Mouse (Mus musculus) A20 (cell line): ENCODE measurements around the gene Hs6st2.
A peak's percentile ranks its signal among the peaks of the same experiment; 100 is the strongest.

Experiments used
- DNase-seq: peaks from one replicate; pipeline ENCODE4 v3.0.0-alpha.2; 2011; ENCODE audit warnings: low read depth, low spot score

Hs6st2 gene

DNA sequence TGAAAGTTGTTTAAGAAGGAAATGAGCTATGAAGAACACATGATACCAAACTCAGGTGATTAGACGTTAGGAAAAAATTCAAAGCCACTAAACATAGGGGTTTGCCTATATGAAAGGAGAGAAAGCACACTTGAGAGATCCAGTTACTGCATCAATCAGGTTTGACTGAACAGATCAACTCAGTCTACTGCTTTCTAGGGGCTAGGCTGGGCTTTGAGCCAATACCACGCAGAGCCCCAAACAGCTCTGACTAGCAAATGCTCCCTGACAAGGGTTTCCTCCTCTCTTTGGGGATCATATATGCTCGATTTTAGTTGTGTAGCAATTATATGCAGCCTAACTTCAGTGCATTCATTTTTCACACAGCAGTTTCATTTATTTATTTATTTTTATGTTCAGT lies 96.2 kb downstream of the Hs6st2 start:
- no peak for DNase-seq

DNA sequence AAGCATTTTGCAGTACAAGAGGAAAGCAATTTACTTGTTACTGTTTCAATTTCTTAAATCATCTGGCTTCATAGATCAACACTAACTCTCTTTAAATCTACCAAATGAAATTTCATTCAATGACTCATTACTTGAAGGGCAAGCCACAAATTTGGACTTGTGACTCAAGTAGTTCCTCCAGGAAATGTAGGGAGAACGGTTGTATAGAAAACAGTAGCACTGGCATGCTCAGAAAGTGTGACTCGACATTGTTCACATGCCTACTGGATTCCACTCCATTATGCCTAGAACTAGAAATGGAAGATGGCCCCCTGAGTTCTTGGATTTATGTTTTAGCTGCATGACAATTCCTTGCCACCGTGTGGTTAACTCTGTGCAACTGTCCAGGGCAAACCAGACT lies 100.0 kb downstream of the Hs6st2 start:
- no peak for DNase-seq

- no peak for DNase-seq
These were observed 119.8 kb downstream of the Hs6st2 start for GRCm38 (mm10) chrX:51561880-51562279.

DNA sequence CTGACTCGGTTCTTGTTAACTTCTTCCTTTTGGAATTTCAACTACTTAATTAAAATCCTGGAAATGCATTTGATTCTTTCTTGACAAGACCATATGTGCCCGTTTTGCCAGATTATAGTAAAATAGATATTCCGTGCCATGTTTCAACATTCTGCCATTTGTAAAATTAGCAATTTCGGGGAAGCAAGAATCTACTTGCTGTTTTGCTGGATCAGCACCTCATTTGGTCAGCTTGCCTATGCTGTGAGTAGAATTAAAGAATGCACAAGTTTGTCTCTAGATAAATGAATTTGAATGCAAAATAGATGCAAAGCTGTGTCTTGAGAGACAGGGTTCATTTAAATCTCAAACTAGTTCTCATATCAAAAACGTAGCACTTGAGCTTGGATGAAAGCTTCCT lies 142.0 kb downstream of the Hs6st2 start:
- DNase-seq = no peak

DNA sequence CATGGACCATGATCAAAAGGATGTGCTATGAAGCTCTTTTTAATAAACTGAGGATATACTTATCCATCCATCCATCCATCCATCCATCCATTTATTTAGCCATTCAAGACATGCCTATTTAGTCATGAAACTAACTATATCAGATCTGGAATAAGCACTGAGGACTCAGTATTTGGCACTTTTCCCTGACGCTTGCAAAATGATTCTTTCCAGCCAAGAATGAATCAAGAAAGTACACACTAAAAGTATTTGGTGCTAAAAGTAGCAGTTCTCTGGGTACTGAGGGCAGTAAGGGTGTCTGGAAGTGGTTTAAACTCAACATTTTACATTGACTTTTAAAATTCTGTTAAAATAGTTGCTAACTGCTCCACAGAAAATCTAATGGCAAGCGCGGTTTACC lies 144.6 kb downstream of the Hs6st2 start:
- DNase-seq = no peak

DNA sequence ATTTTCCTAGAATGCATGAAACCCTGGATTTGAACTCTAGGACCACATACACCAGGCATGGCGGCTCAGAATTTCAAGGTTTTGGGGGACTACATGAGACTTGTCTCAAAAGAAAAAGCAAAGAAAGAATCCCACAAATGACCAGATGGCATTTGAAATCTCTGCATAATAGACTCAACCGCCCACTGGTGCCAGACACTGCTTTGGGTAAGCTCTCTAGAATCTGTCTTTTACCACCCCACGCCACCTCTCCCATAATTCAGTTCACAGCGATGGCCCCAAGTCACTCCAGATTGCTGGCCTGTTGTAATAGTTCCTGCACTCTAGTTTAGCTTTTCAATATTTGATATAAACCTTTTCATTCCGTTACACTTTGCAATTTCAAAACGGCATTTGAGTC lies 146.4 kb downstream of the Hs6st2 start:
- DNase-seq = no peak

GRCm38 (mm10) chrX:51531136-51531535 lies 150.5 kb downstream of the Hs6st2 start:
- DNase-seq = no peak

- DNase-seq = no peak
These were observed 153.1 kb downstream of the Hs6st2 start for GRCm38 (mm10) chrX:51528601-51529000.

GRCm38 (mm10) chrX:51514831-51515230 lies 166.8 kb downstream of the Hs6st2 start:
- DNase-seq = no peak

GRCm38 (mm10) chrX:51506526-51506925 lies 175.1 kb downstream of the Hs6st2 start:
- DNase-seq = no peak

DNA sequence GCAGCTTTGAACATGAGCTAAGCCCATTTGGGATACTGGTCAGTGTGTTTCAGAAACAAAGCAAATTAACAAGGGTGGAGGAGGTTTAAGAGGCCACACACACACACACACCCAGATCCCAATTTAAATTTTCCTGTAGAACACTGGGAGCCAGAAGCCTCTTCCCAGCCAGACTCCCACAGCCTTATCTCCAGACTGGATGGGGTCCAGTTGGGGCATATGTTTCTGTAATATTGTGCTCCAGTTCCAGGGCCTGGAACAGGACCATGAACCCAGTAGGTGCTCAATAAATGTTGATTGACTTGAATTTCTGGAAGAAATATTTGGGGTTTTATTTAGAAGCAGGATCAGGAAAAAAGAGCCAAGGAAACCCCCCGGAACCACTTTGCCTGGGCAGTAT lies 176.0 kb downstream of the Hs6st2 start:
- DNase-seq = no peak

DNA sequence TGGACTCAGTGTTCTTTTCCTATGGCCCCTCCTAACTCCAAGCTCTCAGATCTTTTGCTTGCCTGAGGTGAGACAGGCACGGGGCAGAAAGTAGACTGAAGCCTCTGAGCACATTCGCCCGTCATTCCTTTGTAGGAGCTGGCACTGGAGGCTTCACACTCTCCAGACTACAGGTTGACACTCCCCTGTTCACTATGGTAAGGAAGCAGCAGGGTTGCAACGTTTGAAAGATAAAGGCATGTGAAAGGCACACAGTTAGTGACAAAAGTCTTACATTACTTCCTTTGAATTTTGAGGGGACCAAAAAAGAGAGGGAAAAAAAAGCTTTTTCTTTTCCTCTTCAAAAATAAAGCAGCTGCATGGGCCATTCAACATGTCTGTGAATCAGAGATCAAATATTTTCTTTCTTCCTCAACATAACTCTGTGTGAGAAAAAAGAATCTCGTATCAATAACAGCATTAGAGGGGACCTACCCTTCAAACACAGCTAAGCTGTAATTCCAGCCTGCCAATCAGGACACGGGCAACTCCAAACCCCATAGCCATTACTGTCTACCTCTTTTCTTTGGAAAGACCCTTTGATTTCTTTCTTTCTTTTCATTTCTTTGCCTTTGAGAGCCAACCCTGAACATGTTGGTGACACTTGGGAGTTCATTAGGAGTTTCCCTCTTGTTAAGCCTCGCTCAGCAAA lies 177.7 kb downstream of the Hs6st2 start:
- no peak for DNase-seq

- no peak for DNase-seq
These were observed 183.8 kb downstream of the Hs6st2 start for GRCm38 (mm10) chrX:51497831-51498230.

GRCm38 (mm10) chrX:51488374-51488773 lies 193.3 kb downstream of the Hs6st2 start:
- no peak for DNase-seq

- no peak for DNase-seq
These were observed 212.2 kb downstream of the Hs6st2 start for GRCm38 (mm10) chrX:51469411-51469810.

GRCm38 (mm10) chrX:51461413-51461812 lies 220.2 kb downstream of the Hs6st2 start:
- peak; percentile 16 for DNase-seq

- no peak for DNase-seq
These were observed 238.3 kb downstream of the Hs6st2 start for GRCm38 (mm10) chrX:51443366-51443765.

DNA sequence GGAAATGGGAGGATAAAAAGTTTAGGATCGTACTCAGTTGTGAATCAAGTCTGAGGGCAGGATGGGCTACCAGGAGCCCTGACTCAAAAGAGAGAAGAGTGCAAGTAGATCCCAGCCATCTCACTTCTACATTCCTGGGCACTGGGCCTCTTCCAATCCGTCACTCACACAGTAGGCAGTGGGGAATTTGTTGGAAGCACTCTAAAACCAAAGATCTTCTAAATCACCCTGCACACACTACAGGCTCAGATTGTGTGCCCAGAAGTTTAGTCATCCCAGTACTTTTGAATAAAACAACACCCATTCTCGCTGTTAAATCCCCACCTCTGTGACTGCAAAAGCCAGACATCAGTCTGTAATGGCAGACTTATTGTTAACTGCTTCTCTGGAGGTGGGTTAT lies 249.9 kb downstream of the Hs6st2 start:
- no peak for DNase-seq

DNA sequence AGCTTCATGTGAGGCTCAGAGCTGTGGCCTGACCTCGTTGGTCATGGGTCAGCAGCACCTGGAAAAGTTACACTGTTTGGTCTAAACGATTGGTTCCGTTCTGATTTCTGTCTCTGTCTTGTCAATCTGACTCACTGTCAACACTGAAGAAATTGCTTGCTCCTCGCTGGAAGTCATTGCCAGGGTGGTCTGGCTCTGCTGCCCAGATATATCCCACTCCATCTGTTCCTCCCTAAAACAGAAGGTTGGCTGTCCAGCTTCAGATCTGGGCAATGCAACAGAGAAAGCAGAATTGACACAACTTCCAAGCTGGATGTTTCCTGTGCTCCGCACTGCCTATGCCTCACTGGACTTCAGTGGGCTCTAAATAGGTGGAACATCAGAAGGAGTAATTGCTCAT lies 256.6 kb downstream of the Hs6st2 start:
- no peak for DNase-seq

DNA sequence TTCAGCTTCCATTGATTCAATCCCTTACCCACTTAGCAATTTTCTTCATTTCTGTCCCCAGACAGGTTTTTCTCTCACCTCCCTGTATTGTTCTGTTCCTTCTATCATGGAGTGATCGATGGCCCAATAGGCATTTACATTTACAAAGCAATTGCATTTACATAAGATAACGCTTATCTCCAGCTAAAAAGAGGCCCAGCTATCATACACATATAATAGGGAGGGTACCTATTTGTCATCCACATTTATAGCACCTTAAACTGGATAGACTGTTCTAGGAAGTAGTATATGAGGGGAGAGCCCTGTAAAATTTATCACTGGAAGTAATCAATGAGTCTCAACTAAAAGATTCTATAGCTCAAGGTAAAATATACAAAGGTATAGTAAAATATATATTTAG lies 271.4 kb downstream of the Hs6st2 start:
- DNase-seq = no peak

- peak; percentile 4 for DNase-seq
These were observed 284.2 kb downstream of the Hs6st2 start for GRCm38 (mm10) chrX:51397457-51397856.

DNA sequence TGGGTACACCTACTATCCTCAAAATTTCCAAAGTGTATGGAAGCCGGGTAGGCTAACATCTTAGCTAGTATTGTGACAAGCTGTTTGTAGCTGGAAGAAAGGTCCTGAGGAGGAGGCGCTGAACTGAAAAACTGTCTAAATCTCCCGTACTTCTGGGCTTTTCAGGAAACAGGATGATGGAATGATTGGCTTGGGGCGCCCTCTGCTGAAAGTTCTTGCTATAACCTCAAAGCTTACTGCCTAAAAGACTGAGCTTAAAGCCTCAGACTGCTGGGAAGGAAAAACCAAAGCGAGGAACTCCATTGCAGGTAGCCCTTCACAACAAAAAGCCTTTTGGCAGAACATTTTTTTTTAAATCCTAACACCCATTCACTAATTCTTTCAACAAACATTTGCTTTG lies 307.0 kb downstream of the Hs6st2 start:
- peak; percentile 43 for DNase-seq

DNA sequence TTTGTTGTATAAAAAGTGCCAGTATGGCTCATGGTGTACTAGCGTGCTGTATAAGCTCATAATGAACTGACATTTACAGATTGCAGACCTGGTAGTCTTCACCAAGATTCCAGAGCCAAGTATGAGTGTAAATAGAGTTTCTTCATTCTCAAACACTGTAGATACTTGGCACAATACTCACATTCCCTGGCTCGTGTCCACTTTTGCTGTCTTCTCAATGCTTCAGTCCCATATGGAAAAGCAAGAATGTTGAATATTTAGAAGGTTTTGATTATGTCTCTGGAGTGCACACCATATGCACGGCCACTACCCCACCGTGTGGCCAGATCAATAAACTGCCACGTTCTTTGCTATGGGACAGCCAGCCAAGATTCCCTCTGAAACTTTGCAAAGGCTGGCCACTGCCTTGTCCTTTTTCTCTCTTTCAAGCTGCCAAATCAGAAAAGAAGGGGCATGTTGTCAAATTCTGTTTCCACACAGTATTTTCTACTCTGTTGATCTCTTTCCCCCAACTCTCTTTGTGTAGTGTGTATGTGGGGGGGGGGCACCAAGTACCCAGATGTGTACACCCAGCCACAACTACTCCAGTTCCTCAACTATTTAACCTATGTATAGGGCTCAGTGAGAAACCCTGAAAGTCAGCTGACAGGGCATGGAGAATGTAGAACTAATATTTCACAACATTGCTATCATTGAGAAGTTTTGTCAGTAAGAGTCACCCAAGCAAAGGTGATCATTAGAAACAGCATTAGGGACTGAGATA lies 309.0 kb downstream of the Hs6st2 start:
- peak; percentile 19 for DNase-seq
